Mouse (Mus musculus) neural tube, embryonic 13.5 days (tissue): ENCODE results near the gene Stx1b. TPM values are rescaled to one million over a fixed set of nuclear protein-coding genes. Genes with fewer than 3 reads are reported as not detected.
A peak's percentile ranks its signal among the peaks of the same experiment; 100 is the strongest.
"Not testable (repeated sequence)": the region's sequence is repeated elsewhere in the genome, so short reads cannot be mapped to it uniquely, and the experiment has no call there.

Experiments used
- ATAC-seq: fragments of 200-750 bp; cut with Nextera tagmentation; 2 replicates; pipeline ENCODE4 v1.8.0; 2017; ENCODE audit warnings: low read depth, mild to moderate bottlenecking, moderate TSS enrichment, moderate library complexity
- H3K27ac ChIP-seq: fragments of 300-500 bp; sonication (generic); replicated peaks from 2 replicates; pipeline ENCODE4 v1.5.1; 2015; ENCODE audit warnings: moderate library complexity, mild to moderate bottlenecking, inconsistent platforms
- H3K27me3 ChIP-seq: fragments of 300-500 bp; sonication (generic); 2 replicates; pipeline ENCODE4 v1.6.1; 2015; ENCODE audit warnings: mild to moderate bottlenecking, inconsistent platforms
- H3K36me3 ChIP-seq: fragments of 300-500 bp; sonication (generic); 2 replicates; pipeline ENCODE4 v1.6.1; 2015; ENCODE audit warnings: mild to moderate bottlenecking, inconsistent platforms
- H3K4me1 ChIP-seq: fragments of 300-500 bp; sonication (generic); replicated peaks from 2 replicates; pipeline ENCODE4 v1.6.1; 2015; ENCODE audit warnings: inconsistent platforms
- H3K4me2 ChIP-seq: fragments of 300-500 bp; sonication (generic); 2 replicates; pipeline ENCODE4 v1.6.1; 2015; ENCODE audit warnings: inconsistent platforms, mild to moderate bottlenecking, moderate library complexity
- H3K4me3 ChIP-seq: fragments of 300-500 bp; sonication (generic); 2 replicates; pipeline ENCODE4 v1.5.1; 2015; ENCODE audit warnings: mild to moderate bottlenecking, inconsistent platforms
- H3K9ac ChIP-seq: fragments of 300-500 bp; sonication (generic); 2 replicates; pipeline ENCODE4 v1.6.1; 2015; ENCODE audit warnings: moderate library complexity, mild to moderate bottlenecking, inconsistent platforms
- H3K9me3 ChIP-seq: fragments of 300-500 bp; sonication (generic); 2 replicates; pipeline ENCODE4 v1.6.1; 2016; ENCODE audit warnings: inconsistent platforms
- WGBS: fragments of 180-500 bp; shearing (Covaris S2); methylation state at CpG from one replicate; pipeline ENCODE4 v1.1.7; 2015; 5-methylcytosine and 5-hydroxymethylcytosine counted together
- polyA plus RNA-seq: library from polyadenylated mRNA; unstranded; fragments of >200 nt; fragmentation: Nextera tagmentation; extraction: Ambion mirVana; gene quantifications from 2 replicates; pipeline ENCODE4 v1.2.1, GENCODE M21; 2015

Stx1b gene
- polyA plus RNA-seq, 1 experiment from 2014 or later: 38.4 TPM

GRCm38 (mm10) chr7:127799211-127799610 is 25.1 kb downstream of the Stx1b start:
- no peaks in the 10 kb centered on the region for H3K9me3 ChIP-seq
- peaks cover 9% of the 10 kb centered on the region for H3K4me1 ChIP-seq
- no peak overlapping the region for H3K9ac ChIP-seq
- no peaks in the 10 kb centered on the region for H3K27me3 ChIP-seq
- no peak for ATAC-seq
- no peak overlapping the region for H3K4me2 ChIP-seq
- H3K27ac ChIP-seq: no peak overlapping the region
- 90% methylated on average over 13 of the region's 13 CpGs for WGBS
- H3K4me3 ChIP-seq: no peak overlapping the region
- H3K36me3 ChIP-seq: peaks cover 79% of the 10 kb centered on the region

DNA sequence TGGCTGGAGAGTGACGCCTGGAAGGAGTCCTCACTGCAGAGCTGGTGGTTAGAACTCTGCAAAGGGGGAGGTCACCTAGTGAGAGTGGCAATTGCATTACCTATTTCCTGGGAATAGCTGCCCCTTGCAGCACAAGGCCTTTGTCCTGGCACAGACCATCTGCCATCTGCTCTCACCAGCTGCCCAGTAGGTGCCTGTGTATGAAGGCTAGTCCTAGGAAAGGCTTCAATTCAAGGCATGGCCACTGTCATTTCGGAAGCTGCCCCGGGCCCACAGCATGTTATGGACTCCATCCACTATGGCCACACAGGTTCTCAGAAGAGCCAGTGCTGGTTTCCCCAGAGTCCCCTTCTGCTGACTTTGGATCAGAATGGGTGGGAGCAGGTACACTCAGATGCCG is 25.8 kb downstream of the Stx1b start:
- peaks cover 9% of the 10 kb centered on the region for H3K4me1 ChIP-seq
- no peaks in the 10 kb centered on the region for H3K27me3 ChIP-seq
- H3K4me2 ChIP-seq: no peak overlapping the region
- no peak overlapping the region for H3K4me3 ChIP-seq
- no peak overlapping the region for H3K27ac ChIP-seq
- peaks cover 86% of the 10 kb centered on the region for H3K36me3 ChIP-seq
- 87% methylated on average over 4 of the region's 4 CpGs for WGBS
- H3K9ac ChIP-seq: no peak overlapping the region
- H3K9me3 ChIP-seq: no peaks in the 10 kb centered on the region
- no peak for ATAC-seq

DNA sequence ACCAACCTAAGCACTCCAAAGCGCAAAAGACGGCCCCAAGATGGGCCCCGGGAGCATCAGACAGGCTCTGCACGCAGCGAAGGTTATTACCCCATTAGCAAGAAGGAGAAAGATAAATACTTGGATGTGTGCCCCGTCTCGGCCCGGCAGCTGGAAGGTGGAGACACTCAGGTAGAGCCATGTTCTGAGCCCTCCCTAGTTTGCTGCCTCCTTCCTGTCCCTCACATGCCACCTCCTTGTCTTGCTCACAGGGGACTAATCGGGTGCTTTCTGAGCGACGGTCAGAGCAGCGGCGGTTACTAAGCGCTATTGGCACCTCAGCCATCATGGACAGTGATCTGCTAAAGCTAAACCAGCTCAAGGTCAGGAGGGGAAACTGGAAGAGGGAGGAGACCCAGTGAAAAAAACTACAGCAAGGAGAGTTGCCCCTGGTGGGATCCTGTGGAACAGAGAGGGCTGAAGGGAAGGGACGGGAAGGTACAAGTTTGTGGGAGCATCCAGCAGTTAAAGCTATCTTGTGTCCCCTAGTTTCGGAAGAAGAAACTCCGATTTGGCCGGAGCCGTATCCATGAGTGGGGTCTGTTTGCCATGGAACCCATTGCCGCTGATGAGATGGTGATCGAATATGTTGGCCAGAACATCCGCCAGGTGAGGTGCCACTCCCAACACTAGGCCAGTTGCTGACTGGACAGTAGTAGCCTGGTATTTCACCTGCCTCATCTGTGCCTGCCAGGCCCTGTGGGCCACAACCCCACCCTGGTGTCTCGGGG is 27.1 kb downstream of the Stx1b start:
- no peaks in the 10 kb centered on the region for H3K27me3 ChIP-seq
- H3K27ac ChIP-seq: no peak overlapping the region
- H3K36me3 ChIP-seq: peaks cover 91% of the 10 kb centered on the region
- 94% methylated on average over 23 of the region's 23 CpGs for WGBS
- H3K4me2 ChIP-seq: no peak overlapping the region
- H3K9me3 ChIP-seq: no peaks in the 10 kb centered on the region
- H3K9ac ChIP-seq: no peak overlapping the region
- H3K4me1 ChIP-seq: peaks cover 9% of the 10 kb centered on the region
- no peak for ATAC-seq
- no peak overlapping the region for H3K4me3 ChIP-seq

DNA sequence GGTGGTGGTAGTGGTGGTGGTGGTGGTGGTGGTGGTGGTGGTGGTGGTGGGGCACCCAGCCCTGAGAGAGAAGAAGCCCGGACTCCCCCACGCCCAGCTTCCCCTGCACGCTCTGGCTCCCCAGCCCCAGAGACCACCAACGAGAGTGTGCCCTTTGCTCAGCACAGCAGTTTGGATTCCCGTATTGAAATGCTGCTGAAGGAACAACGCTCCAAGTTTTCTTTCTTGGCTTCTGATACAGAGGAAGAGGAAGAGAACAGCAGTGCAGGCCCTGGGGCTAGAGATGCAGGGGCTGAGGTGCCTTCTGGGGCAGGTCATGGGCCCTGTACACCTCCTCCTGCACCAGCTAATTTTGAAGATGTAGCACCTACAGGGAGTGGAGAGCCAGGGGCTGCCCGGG is 39.0 kb downstream of the Stx1b start, which contains the start of gene Gm49388:
TSS of gene Gm49388 (plus strand) at position 301 of the 400 bp plus-strand sequence.
- no peaks in the 10 kb centered on the region for H3K4me1 ChIP-seq
- no peak for ATAC-seq
- peaks cover 95% of the 10 kb centered on the region for H3K36me3 ChIP-seq
- H3K27me3 ChIP-seq: no peaks in the 10 kb centered on the region
- no peak within 1 kb of the TSS for H3K9ac ChIP-seq
- H3K4me3 ChIP-seq: no peak within 1 kb of the TSS
- no peak within 1 kb of the TSS for H3K27ac ChIP-seq
- WGBS: 96% methylated on average over 7 of the region's 7 CpGs
- H3K4me2 ChIP-seq: no peak within 1 kb of the TSS
- no peaks in the 10 kb centered on the region for H3K9me3 ChIP-seq

GRCm38 (mm10) chr7:127778350-127778749 is 46.0 kb downstream of the Stx1b start:
- whole genome bisulfite sequencing: 76% methylated on average over 4 of the region's 4 CpGs
- H3K4me1 ChIP-seq: peaks cover 22% of the 10 kb centered on the region
- no peak for ATAC-seq
- H3K9me3 ChIP-seq: no peaks in the 10 kb centered on the region
- H3K9ac ChIP-seq: peak overlapping the region; percentile 94
- H3K4me2 ChIP-seq: peak overlapping the region; percentile 91
- H3K27ac ChIP-seq: no peak overlapping the region
- H3K27me3 ChIP-seq: no peaks in the 10 kb centered on the region
- peaks cover 41% of the 10 kb centered on the region for H3K36me3 ChIP-seq
- H3K4me3 ChIP-seq: peak overlapping the region; percentile 89

GRCm38 (mm10) chr7:127777474-127778266 is 46.7 kb downstream of the Stx1b start:
- H3K4me1 ChIP-seq: peaks cover 22% of the 10 kb centered on the region
- H3K9me3 ChIP-seq: no peaks in the 10 kb centered on the region
- peak; percentile 59 for ATAC-seq
- no peaks in the 10 kb centered on the region for H3K27me3 ChIP-seq
- peak overlapping the region; percentile 95 for H3K27ac ChIP-seq
- peak overlapping the region; percentile 91 for H3K4me2 ChIP-seq
- H3K36me3 ChIP-seq: peaks cover 37% of the 10 kb centered on the region
- WGBS: 4% methylated on average over 59 of the region's 66 CpGs
- peak overlapping the region; percentile 94 for H3K9ac ChIP-seq
- H3K4me3 ChIP-seq: peak overlapping the region; percentile 89

GRCm38 (mm10) chr7:127776878-127777473 is 47.4 kb downstream of the Stx1b start:
- H3K9ac ChIP-seq: peak overlapping the region; percentile 94
- H3K27ac ChIP-seq: peak overlapping the region; percentile 95
- peaks cover 30% of the 10 kb centered on the region for H3K36me3 ChIP-seq
- peak overlapping the region; percentile 89 for H3K4me3 ChIP-seq
- peak; percentile 92 for ATAC-seq
- under 1% methylated on average over 62 of the region's 70 CpGs for WGBS
- H3K4me1 ChIP-seq: peaks cover 22% of the 10 kb centered on the region
- no peaks in the 10 kb centered on the region for H3K9me3 ChIP-seq
- peak overlapping the region; percentile 91 for H3K4me2 ChIP-seq
- no peaks in the 10 kb centered on the region for H3K27me3 ChIP-seq

DNA sequence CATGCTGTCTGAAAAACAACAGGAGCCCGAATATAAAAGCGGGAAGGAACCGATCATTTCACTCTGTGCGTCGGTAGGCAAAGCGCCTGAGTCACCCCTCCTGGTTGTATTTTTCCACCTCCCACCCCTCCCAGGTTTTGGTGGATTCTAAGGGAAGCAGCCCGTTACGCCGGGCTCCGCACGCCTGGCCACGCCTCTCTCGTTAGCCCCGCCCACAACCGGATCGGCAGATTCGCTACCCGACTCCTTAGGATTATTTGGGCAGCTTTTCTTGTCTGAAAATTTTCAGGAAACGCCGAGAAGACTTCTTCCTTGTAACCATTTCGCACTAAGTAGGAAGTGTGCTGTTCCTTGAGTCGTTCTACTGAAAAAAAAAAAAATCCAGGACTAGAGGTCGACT is 47.9 kb downstream of the Stx1b start, which contains the start of gene Setd1a:
TSS of gene Setd1a (plus strand) at position 245 of the 400 bp plus-strand sequence.
- Histone ChIP-seq H3K9me3 (no peaks in the 10 kb centered on the region), H3K27me3 (no peaks in the 10 kb centered on the region), H3K36me3 (peaks cover 25% of the 10 kb centered on the region), H3K4me3 (peak within 1 kb of the TSS; percentile 89), H3K4me2 (peak within 1 kb of the TSS; percentile 91), H3K4me1 (peaks cover 22% of the 10 kb centered on the region), H3K9ac (peak within 1 kb of the TSS; percentile 94), H3K27ac (peak within 1 kb of the TSS; percentile 95)
- WGBS: under 1% methylated on average over 23 of the region's 23 CpGs
- ATAC-seq: peak; percentile 76

DNA sequence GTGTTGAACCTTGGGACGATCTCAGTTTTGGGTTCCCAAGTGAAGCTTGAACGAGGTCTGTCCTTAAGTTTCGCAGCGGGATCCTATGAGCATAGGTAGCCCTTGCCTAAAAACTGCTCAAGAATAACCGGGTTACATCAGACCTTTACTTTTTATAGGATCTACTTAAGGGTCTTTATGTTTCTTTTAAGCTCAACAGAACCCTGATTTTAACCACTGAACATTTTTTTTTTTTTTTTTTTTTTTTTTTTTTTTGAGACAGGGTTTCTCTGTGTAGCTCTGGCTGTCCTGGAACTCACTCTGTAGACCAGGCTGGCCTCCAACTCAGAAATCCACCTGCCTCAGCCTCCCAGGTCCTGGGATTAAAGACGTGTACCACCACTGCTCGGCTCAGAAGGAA is 48.5 kb downstream of the Stx1b start:
- H3K27me3 ChIP-seq, H3K9me3 ChIP-seq, ATAC-seq: not testable (repeated sequence)
- Histone ChIP-seq H3K4me2 (peak overlapping the region; percentile 91), H3K36me3 (peaks cover 19% of the 10 kb centered on the region), H3K4me3 (peak overlapping the region; percentile 89), H3K9ac (peak overlapping the region; percentile 94), H3K4me1 (peaks cover 25% of the 10 kb centered on the region), H3K27ac (peak overlapping the region; percentile 95)
- 78% methylated on average over 7 of the region's 7 CpGs for WGBS

DNA sequence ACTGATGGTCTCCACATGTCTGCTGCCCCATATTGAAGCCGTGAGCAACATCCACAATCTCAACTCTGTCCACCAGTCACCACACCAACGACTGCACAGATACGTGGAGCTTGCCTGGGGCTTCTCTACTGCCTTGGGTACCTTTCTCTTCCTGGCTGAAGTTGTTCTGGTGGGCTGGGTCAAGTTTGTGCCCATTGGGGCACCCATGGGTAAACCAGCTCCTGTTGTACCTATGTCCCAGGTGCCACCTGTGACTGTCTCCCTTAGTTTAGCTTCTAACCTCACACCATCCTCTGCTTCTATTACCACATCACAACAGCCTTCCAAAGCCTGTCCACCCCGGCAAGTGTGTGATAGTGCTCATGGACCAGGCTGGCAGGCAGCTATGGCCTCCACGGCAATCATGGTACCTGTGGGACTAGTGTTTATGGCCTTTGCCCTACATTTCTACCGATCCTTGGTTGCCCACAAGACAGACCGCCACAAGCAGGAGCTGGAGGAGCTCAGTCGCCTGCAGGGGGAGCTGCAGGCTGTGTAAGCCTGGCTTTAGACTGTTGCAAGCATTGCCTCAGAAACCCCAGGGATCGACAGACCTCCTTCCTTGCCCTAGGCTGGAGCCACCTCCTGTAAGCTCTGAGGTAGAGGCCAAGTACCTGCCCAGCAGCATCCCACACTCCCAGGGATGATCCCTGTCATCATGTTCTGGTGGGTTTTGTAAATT is 50.5 kb downstream of the Stx1b start:
- Histone ChIP-seq H3K9me3 (no peaks in the 10 kb centered on the region), H3K27ac (no peak overlapping the region), H3K9ac (no peak overlapping the region), H3K27me3 (no peaks in the 10 kb centered on the region), H3K4me1 (peaks cover 41% of the 10 kb centered on the region), H3K36me3 (peaks cover 4% of the 10 kb centered on the region; the same call in 1 of the 2 replicates), H3K4me3 (no peak overlapping the region), H3K4me2 (no peak overlapping the region)
- 40% methylated on average over 9 of the region's 9 CpGs for WGBS
- ATAC-seq: no peak

DNA sequence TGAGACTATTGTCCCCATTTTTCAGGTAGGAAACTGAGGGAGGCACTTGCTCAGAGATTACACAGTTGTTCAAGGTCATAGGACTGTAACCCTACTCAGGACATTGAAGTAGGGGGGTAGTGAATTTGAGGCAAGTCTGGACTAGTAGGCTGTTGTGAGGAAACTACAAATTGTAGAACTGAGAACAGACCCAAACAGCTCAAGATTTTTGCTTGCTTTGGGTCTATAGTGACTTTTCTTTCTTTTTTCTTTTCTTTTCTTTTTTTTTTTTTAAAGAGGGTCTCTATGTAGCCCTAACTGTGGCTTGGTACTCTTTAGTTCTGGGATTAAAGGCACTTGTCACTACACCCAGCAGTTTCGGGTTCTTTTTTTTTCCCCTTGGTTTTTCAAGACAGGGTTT is 51.8 kb downstream of the Stx1b start:
- Histone ChIP-seq H3K4me1 (peaks cover 38% of the 10 kb centered on the region), H3K9me3 (no peaks in the 10 kb centered on the region), H3K36me3 (peaks cover 12% of the 10 kb centered on the region), H3K27ac (no peak overlapping the region), H3K27me3 (no peaks in the 10 kb centered on the region), H3K9ac (no peak overlapping the region), H3K4me3 (no peak overlapping the region), H3K4me2 (no peak overlapping the region)
- ATAC-seq: no peak
- 90% methylated on average over 1 of the region's 1 CpGs for WGBS
